Mouse (Mus musculus): Measurements from ENCODE around the gene Loxl3.

The Loxl3 gene

DNA sequence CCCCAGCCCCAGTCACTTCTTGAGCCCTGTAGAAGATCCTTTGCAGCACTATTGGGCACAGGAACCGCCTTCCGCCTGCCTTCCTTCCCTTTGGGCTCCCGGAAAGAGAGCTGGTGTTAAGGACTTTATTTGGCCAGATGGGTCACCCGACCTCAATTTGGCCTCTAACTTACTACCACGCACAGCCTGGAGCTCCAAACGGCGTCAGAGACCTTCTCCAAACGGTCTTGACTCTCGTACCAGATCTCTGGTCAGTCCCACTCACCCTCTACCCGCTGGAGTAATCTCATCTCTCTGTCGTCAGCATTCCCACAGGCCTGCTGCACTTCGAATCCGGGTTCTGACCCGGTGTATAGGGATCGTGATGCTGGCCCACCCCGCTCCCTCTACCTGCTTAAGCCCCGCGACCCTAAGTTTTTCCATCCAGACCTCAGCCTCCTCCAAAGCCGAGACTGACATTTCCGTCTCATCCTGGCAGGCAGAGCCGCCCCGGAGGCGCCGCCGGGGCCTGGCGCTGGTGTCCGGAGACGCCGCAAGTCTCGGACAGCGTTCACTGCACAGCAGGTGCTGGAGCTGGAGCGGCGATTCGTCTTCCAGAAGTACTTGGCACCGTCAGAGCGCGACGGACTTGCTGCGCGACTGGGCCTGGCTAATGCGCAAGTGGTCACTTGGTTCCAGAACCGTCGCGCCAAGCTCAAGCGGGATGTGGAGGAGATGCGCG is 53.4 kb downstream of the Loxl3 start:
- DNase-seq: peak; percentile 44 to 64

- no peak for DNase-seq
Measured at GRCm38 (mm10) chr6:83087926-83088260, 53.9 kb downstream of the Loxl3 start.

- DNase-seq: peak; percentile 71 to 75
Measured at GRCm38 (mm10) chr6:83092416-83093127, 58.6 kb downstream of the Loxl3 start.

- DNase-seq: no peak
Measured at GRCm38 (mm10) chr6:83095968-83096367, 62.0 kb downstream of the Loxl3 start.

DNA sequence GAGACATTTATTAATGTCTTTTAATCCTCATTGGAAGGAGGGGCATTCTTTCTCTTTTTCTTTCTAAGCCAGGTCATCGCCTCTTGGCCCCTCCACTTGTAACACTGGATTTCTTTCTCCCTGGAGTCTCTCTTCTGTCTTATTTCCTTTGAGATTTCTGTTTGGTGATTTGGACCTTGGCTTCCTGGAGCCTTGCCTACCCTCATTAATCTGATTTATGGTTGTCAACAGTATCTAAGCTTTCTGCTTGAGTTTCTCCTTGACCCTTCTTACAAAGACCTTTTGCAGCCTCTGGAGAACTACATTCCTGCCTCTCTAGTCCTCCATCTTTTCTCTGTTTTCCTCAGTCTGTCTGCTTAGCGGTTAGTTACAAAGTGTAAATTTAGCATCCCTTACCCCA is 64.4 kb downstream of the Loxl3 start:
- peak in 1 of 2 experiments; percentile 37 for DNase-seq

DNA sequence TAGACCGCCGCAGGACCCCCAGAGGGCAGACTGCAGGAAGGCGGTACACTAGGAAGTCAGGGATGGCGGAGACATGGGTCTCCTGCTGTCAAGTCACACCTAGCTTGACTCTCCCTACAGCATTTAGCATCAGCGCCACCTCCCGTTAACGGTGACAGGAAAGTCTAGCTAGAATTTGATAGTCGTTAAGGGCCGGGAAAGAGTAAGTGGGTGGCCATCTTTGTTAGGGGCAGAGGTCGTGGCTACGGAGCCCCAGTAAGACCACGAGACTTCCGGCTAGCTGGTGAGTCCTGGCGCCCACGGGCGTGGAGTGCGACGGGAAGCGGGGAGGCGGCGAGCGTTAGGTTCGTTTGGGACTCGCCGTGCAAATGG is 67.3 kb downstream of the Loxl3 start, which contains the start of the genes Ccdc142 and Gm42688:
Ccdc142 (plus strand) TSS at position 286 of the 372 bp plus-strand sequence.
Gm42688 (plus strand) TSS at position 302 of the 372 bp plus-strand sequence.
- DNase-seq: peak; percentile 90 to 95

DNA sequence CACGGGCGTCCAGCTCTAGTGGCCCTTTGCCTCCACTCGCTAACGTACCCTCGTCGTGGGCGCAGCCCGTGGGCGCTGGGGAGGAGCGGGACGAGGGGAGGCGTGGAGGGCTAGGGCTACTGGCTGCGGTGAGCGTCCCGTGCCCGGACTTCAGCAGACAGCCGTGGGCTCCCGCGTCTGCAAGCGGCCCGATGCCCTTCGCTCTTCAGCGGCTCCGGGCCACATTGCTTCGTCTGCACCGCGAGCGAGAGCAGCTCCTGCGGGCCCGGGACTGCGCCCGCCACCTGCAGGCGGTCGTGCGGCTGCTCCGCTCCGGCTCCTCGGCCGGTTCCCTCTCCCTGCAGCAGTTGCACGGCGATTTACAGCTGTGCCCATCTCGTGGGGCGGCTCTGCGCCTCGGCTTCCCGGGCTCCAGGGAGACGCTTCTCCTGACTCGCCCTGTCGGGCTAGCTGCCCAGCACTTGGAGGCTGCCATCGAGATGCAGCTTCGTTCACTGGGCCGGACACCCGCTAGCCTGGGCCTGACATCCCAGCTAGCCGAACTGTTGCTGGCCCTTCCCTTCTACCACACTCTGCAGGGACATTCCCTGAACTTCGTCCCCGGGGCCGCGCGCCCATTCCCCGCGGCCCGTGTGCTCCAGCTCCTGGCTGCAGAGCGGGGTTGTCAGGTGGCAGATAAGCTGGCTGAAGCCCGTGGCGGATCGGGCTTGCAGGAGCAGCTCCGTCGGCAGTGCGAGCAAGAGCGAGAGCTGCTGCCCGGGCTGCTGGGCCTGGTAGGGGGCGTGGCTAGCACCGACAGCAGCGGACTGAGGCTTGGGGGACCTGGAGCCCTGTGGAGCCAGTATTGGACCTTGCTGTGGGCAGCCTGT is 67.9 kb downstream of the Loxl3 start:
- peak; percentile 79 to 87 for DNase-seq
